Mouse (Mus musculus) kidney, adult 2 months (tissue): Measurements from ENCODE around the gene Eif2b3. TPM values are rescaled to one million over a fixed set of nuclear protein-coding genes. Genes with fewer than 3 reads are reported as not detected.

ENCODE experiments used
- DNase-seq: peaks from one replicate; pipeline ENCODE4 v3.0.0; 2021
- H3K27ac ChIP-seq: fragments of 200-500 bp; 2 replicates; pipeline ENCODE4 v1.5.1; 2012; ENCODE audit warnings: low read depth, low read length, control low read depth, inconsistent platforms; ENCODE audit not compliant: insufficient read depth
- H3K27me3 ChIP-seq: fragments of 200-500 bp; replicated peaks from 2 replicates; pipeline ENCODE4 v1.6.1; 2012; ENCODE audit warnings: mild to moderate bottlenecking, moderate library complexity, low read length, inconsistent platforms; ENCODE audit not compliant: control insufficient read depth, insufficient read depth
- H3K36me3 ChIP-seq: fragments of 200-500 bp; 2 replicates; pipeline ENCODE4 v1.6.1; 2012; ENCODE audit warnings: mild to moderate bottlenecking, moderate library complexity, low read length, inconsistent platforms; ENCODE audit not compliant: control insufficient read depth, insufficient read depth
- H3K4me1 ChIP-seq: fragments of 200-500 bp; 2 replicates; pipeline ENCODE4 v1.6.1; 2011; ENCODE audit warnings: low read length; ENCODE audit not compliant: control insufficient read depth, insufficient read depth
- H3K4me3 ChIP-seq: fragments of 200-500 bp; 2 replicates; pipeline ENCODE4 v1.5.1; 2011; ENCODE audit warnings: mild to moderate bottlenecking, low read depth, low read length, control low read depth; ENCODE audit not compliant: insufficient read depth
- CTCF ChIP-seq: fragments of 200-500 bp; conservative IDR thresholded peaks from 2 replicates; pipeline ENCODE4 v1.5.1; 2011; ENCODE audit warnings: low read depth, mild to moderate bottlenecking, control low read depth, low read length, moderate library complexity, mixed read lengths; ENCODE audit not compliant: insufficient read depth, insufficient read length
- POLR2A ChIP-seq: fragments of 200-500 bp; IDR thresholded peaks from one replicate; pipeline ENCODE4 v1.6.1; 2011; ENCODE audit warnings: low read depth, low read length, control low read depth
- WGBS: fragments of 180-500 bp; shearing (Covaris S2); methylation state at CpG from one replicate; pipeline ENCODE4 v1.1.7; 2018; 5-methylcytosine and 5-hydroxymethylcytosine counted together
- polyA plus RNA-seq: library from polyadenylated mRNA; depleted of rRNA; stranded (reverse); fragments of >200 nt; gene quantifications from 2 replicates; pipeline ENCODE4 v1.2.3, GENCODE M21; 2012

The Eif2b3 gene
- polyA plus RNA-seq, 1 experiment: 9.2 TPM

GRCm38 (mm10) chr4:117095551-117096452 lies 76.6 kb downstream of the Eif2b3 start, which contains the start of gene Ptch2:
Gene Ptch2 (plus strand): TSS chr4:117096075.
- Histone ChIP-seq H3K4me3 (peak within 1 kb of the TSS; percentile 51), H3K27me3 (no peaks in the 10 kb centered on the region), H3K4me1 (no peaks in the 10 kb centered on the region), H3K27ac (peak within 1 kb of the TSS; percentile 42), H3K36me3 (no peaks in the 10 kb centered on the region)
- 4% methylated on average over 50 of the region's 50 CpGs for WGBS
- DNase-seq: peak; percentile 83
- TF ChIP-seq CTCF (no peak), POLR2A (no peak)

GRCm38 (mm10) chr4:117096666-117097065 lies 77.5 kb downstream of the Eif2b3 start:
- peak; percentile 27 for DNase-seq
- TF ChIP-seq CTCF (no peak), POLR2A (no peak)
- 21% methylated on average over 5 of the region's 5 CpGs for WGBS

GRCm38 (mm10) chr4:117097969-117098763 lies 79.0 kb downstream of the Eif2b3 start:
- no peak for TF ChIP-seq CTCF
- no peak overlapping the region for H3K4me3 ChIP-seq
- no peak for DNase-seq
- no peak overlapping the region for H3K27ac ChIP-seq
- H3K27me3 ChIP-seq: no peaks in the 10 kb centered on the region
- H3K4me1 ChIP-seq: no peaks in the 10 kb centered on the region
- H3K36me3 ChIP-seq: no peaks in the 10 kb centered on the region
- 64% methylated on average over 8 of the region's 8 CpGs for WGBS

More at GRCm38 (mm10) chr4:117096666-117097065, 77.5 kb downstream of the Eif2b3 start:
- peak overlapping the region; percentile 21 for H3K4me3 ChIP-seq
- no peaks in the 10 kb centered on the region for H3K27me3 ChIP-seq
- peak overlapping the region; percentile 15; the same call in 1 of the 2 replicates for H3K27ac ChIP-seq
- H3K36me3 ChIP-seq: no peaks in the 10 kb centered on the region
- no peaks in the 10 kb centered on the region for H3K4me1 ChIP-seq

GRCm38 (mm10) chr4:117098764-117099036 lies 79.5 kb downstream of the Eif2b3 start:
- no peak overlapping the region for H3K27ac ChIP-seq
- DNase-seq: no peak
- no peak overlapping the region for H3K4me3 ChIP-seq
- no peaks in the 10 kb centered on the region for H3K4me1 ChIP-seq
- no peaks in the 10 kb centered on the region for H3K27me3 ChIP-seq
- no peak for TF ChIP-seq CTCF
- no peak for TF ChIP-seq POLR2A
- H3K36me3 ChIP-seq: no peaks in the 10 kb centered on the region
- WGBS: 76% methylated on average over 2 of the region's 2 CpGs

GRCm38 (mm10) chr4:117100036-117100435 lies 80.8 kb downstream of the Eif2b3 start:
- H3K27me3 ChIP-seq: no peaks in the 10 kb centered on the region
- no peak overlapping the region for H3K4me3 ChIP-seq
- 81% methylated on average over 4 of the region's 4 CpGs for WGBS
- H3K4me1 ChIP-seq: no peaks in the 10 kb centered on the region
- H3K36me3 ChIP-seq: no peaks in the 10 kb centered on the region
- no peak for DNase-seq
- H3K27ac ChIP-seq: no peak overlapping the region
- TF ChIP-seq CTCF (no peak), POLR2A (no peak)

- peak; percentile 70 for DNase-seq
- no peaks in the 10 kb centered on the region for H3K27me3 ChIP-seq
- H3K4me3 ChIP-seq: no peak overlapping the region
- H3K4me1 ChIP-seq: no peaks in the 10 kb centered on the region
- no peaks in the 10 kb centered on the region for H3K36me3 ChIP-seq
- WGBS: 47% methylated on average over 7 of the region's 7 CpGs
- no peak overlapping the region for H3K27ac ChIP-seq
- TF ChIP-seq CTCF (peak; percentile 40; the same call in 1 of the 2 replicates), POLR2A (no peak)
These were observed 82.0 kb downstream of the Eif2b3 start for GRCm38 (mm10) chr4:117101218-117101617.

- 65% methylated on average over 10 of the region's 10 CpGs for WGBS
- Histone ChIP-seq H3K27ac (no peak overlapping the region), H3K36me3 (no peaks in the 10 kb centered on the region), H3K4me1 (no peaks in the 10 kb centered on the region), H3K27me3 (no peaks in the 10 kb centered on the region), H3K4me3 (no peak overlapping the region)
- TF ChIP-seq POLR2A (no peak), CTCF (no peak)
- DNase-seq: no peak
These were observed 85.5 kb downstream of the Eif2b3 start for GRCm38 (mm10) chr4:117104672-117105071.
